Mouse (Mus musculus): ENCODE data around the gene Vmn2r35. TPM values are rescaled to one million over a fixed set of nuclear protein-coding genes. Genes with fewer than 3 reads are reported as not detected.
"Not testable (repeated sequence)": the region's sequence is repeated elsewhere in the genome, so short reads cannot be mapped to it uniquely, and the experiment has no call there.

Vmn2r35 gene
- polyA plus RNA-seq (2015; fragmentation: Nextera tagmentation; extraction: Ambion mirVana), result not detected in 2 replicates

GRCm38 (mm10) chr7:7819767-7820166, at the start of gene Vmn2r35:
Gene Vmn2r35, minus strand, starts transcription at chr7:7819867.
- not testable (repeated sequence) for ATAC-seq

GRCm38 (mm10) chr7:7794196-7794595, 25.5 kb downstream of the Vmn2r35 start:
- H3K27me3 ChIP-seq (replicated peaks); H3K36me3 ChIP-seq; H3K9ac ChIP-seq; ATAC-seq; H3K27ac ChIP-seq; H3K4me3 ChIP-seq (replicated peaks); H3K9me3 ChIP-seq; H3K4me1 ChIP-seq (replicated peaks); H3K4me2 ChIP-seq (replicated peaks): not testable (repeated sequence)
- WGBS, result 96% methylated on average over 6 of the region's 25 CpGs

More at GRCm38 (mm10) chr7:7819767-7820166, at the start of gene Vmn2r35:
- H3K27me3 ChIP-seq (replicated peaks); H3K9me3 ChIP-seq; H3K36me3 ChIP-seq; H3K9ac ChIP-seq; H3K4me1 ChIP-seq (replicated peaks); H3K27ac ChIP-seq; H3K4me2 ChIP-seq (replicated peaks); H3K4me3 ChIP-seq (replicated peaks): not testable (repeated sequence)
- WGBS, result no CpG with 5 or more reads among the region's 1 CpGs

Other genes starting within 250 kb of the Vmn2r35 start
- gene Vmn2r34, start 130.4 kb downstream of the Vmn2r35 start, polyA plus RNA-seq (2015; fragmentation: Nextera tagmentation; extraction: Ambion mirVana), result not detected in 2 replicates
- gene Vmn2r36, start 82.6 kb upstream of the Vmn2r35 start, polyA plus RNA-seq (2015; fragmentation: Nextera tagmentation; extraction: Ambion mirVana), result not detected in 2 replicates

Measured in intestine, embryonic 15.5 days (tissue).